Mouse (Mus musculus): ENCODE results near the gene Tnc.

- TF ChIP-seq CTCF (IDR thresholded peaks at IDR 0.05; ENCODE audit: borderline replicate concordance, insufficient read depth, low read length) (no peak), POLR2A (IDR thresholded peaks at IDR 0.05; ENCODE audit: low read depth, low read length) (no peak)
These were observed 66.5 kb downstream of the Tnc start for GRCm38 (mm10) chr4:63980211-63980794.

Data from embryonic fibroblast, embryonic 13.5 days (primary cell).